Mouse (Mus musculus): ENCODE data around the gene Osbpl5. TPM values are rescaled to one million over a fixed set of nuclear protein-coding genes. Genes with fewer than 3 reads are reported as not detected.

Gene Osbpl5
- polyA plus RNA-seq (2012; rRNA removed) = 60.4 and 70.7 TPM in 2 replicates
- polyA plus RNA-seq (2014; fragmentation: Nextera tagmentation; extraction: Ambion mirVana) = 51.3 and 52.4 TPM in 2 replicates

DNA sequence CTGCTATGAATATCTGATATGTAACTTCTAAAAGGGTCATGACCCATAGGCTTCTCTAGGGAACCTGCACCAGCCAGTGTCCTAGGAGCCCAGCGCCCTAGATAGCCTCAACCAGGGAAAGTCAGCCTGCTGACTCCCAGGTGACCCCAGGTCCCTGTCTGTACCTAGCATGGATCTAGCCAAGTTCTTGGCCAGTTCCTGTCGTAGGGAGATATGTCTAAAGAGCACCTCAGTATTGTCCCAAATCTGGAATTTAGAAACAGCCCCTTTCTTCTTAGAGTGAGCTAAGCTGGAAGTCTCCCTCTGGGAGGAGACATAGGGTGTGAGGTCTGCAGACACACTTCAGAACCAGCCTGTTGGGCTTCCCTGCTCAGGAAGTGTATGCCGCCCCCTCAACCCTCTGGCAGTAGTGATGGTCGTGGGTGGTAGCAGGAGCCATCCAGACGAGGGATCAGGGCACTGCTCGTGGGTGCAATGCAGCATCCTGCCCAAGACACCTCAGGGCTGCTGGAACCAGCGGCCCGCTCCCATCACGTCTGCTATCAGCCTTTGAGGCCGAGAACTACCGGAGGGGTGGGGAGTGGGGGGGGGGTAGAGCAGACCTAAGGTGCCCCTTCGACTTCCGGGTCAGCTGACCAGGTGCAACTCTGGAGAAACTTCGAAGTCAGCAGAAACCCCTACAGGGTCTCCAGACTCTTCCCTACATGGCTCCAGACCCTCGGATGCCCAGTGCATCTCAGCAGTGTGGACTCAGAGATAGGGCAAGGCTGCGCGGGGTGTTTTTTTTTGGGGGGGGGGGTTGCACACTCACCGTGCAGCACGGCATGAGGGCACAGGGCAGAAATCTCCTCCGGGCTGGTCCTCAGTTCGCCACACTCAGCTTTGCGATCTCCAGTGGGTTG lies at the start of gene Osbpl5:
Osbpl5 (minus strand) TSS at position 861 of the 902 bp plus-strand sequence.
- ATAC-seq (ENCODE audit: low FRiP score, low read depth) (peak; percentile 31), DNase-seq (ENCODE audit: low spot score) (no peak)
- no peaks in the 10 kb centered on the region for H3K27me3 ChIP-seq (ENCODE audit: control insufficient read depth, insufficient read depth, low read length)
- no peaks in the 10 kb centered on the region for H3K9me3 ChIP-seq (ENCODE audit: control insufficient read depth, low read length)
- no peaks in the 10 kb centered on the region for H3K36me3 ChIP-seq (ENCODE audit: control insufficient read depth, insufficient read depth, low read length)
- H3K4me2 ChIP-seq (replicated peaks; ENCODE audit: low read depth, low read length, severe bottlenecking) = peak within 1 kb of the TSS; percentile 79
- peak within 1 kb of the TSS; percentile 39 for H3K4me3 ChIP-seq (replicated peaks; ENCODE audit: low read length)
- peak within 1 kb of the TSS; percentile 49 for H3K9ac ChIP-seq (ENCODE audit: low read depth, low read length, severe bottlenecking)
- 28% methylated on average over 22 of the region's 22 CpGs for WGBS
- 0 out of 2 replicates have a peak, but pooled peaks cover 8% of the 10 kb centered on the region for H3K4me1 ChIP-seq (ENCODE audit: control insufficient read depth, insufficient read depth, low read length)
- no peak within 1 kb of the TSS for H3K27ac ChIP-seq (replicated peaks; ENCODE audit: low read depth, low read length)
- no peak for TF ChIP-seq POLR2A (IDR thresholded peaks at IDR 0.05; ENCODE audit: borderline replicate concordance, extremely low read depth, insufficient read depth, insufficient read length)

DNA sequence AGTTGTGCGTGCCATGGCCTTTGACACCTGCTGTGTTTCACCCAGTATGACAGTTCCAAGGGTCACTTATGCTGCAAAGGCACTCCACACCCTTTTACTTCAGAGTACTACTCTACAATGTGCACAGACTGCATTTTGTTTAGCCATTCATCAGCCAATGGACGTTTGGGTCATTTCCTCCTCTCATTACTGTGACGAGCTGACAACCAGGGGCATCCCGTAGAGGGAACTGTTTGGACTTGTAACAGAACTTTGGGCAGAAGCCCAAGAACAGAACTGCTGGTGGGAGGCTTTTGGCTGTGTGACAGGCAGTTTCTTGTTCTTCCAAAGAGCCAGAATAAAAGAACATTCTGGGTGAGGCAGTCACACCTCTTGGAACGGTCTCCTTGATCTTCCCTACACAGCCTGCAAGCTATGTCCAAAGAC lies 48.4 kb upstream of the Osbpl5 start:
- Histone ChIP-seq H3K9ac (ENCODE audit: low read depth, low read length, severe bottlenecking) (no peak overlapping the region), H3K4me1 (ENCODE audit: control insufficient read depth, insufficient read depth, low read length) (no peaks in the 10 kb centered on the region), H3K27me3 (ENCODE audit: control insufficient read depth, insufficient read depth, low read length) (no peaks in the 10 kb centered on the region), H3K4me2 (replicated peaks; ENCODE audit: low read depth, low read length, severe bottlenecking) (no peak overlapping the region), H3K36me3 (ENCODE audit: control insufficient read depth, insufficient read depth, low read length) (peaks cover 76% of the 10 kb centered on the region), H3K4me3 (replicated peaks; ENCODE audit: low read length) (no peak overlapping the region), H3K9me3 (ENCODE audit: control insufficient read depth, low read length) (no peaks in the 10 kb centered on the region), H3K27ac (replicated peaks; ENCODE audit: low read depth, low read length) (no peak overlapping the region)
- no peak for ATAC-seq (ENCODE audit: low FRiP score, low read depth)
- WGBS = 73% methylated on average over 5 of the region's 5 CpGs
- DNase-seq (ENCODE audit: low spot score) = no peak
- TF ChIP-seq POLR2A (IDR thresholded peaks at IDR 0.05; ENCODE audit: borderline replicate concordance, extremely low read depth, insufficient read depth, insufficient read length) = no peak

DNA sequence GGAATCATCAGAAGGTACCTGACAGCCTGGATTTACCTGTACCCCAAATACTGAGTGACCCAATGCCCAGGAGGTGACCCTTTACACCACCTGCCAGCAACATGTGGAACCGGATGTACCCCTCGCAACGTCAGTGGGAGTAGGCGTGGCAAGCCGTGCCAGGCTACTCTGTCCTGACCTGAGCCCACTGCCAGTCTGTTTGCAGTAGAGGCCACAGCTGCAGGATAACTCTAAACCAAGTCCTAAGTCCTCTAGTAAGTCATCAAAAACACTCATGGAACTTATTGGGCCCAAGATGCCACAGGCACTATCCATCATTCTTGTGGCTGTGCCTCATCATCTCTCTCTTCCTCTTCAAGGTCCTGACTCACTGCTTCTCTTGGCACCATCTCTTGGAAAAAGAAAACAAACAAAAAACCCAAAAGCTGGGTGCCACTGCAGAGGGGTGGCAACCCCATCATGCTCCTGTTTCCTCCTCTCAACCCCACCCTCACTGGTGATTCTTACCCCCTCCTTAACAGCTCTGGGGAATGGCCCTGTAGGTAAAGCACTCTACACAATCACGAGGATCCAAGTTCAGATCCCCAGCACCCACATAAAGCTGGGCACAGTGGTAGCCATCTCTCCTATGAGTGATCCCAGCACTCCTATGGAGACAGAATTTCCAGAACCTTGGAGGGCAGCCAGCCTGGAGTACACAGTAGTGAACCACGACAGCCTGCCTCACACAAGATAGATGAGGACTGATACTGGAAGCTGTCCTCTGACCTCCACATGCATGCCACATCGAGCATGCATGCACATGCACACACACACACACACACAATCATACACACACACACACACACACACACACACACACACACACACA lies 44.6 kb upstream of the Osbpl5 start:
- ATAC-seq (ENCODE audit: low FRiP score, low read depth) (no peak), DNase-seq (ENCODE audit: low spot score) (no peak)
- Histone ChIP-seq H3K9ac (ENCODE audit: low read depth, low read length, severe bottlenecking) (no peak overlapping the region), H3K4me2 (replicated peaks; ENCODE audit: low read depth, low read length, severe bottlenecking) (no peak overlapping the region), H3K4me1 (ENCODE audit: control insufficient read depth, insufficient read depth, low read length) (no peaks in the 10 kb centered on the region), H3K27me3 (ENCODE audit: control insufficient read depth, insufficient read depth, low read length) (no peaks in the 10 kb centered on the region), H3K27ac (replicated peaks; ENCODE audit: low read depth, low read length) (no peak overlapping the region), H3K4me3 (replicated peaks; ENCODE audit: low read length) (no peak overlapping the region), H3K9me3 (ENCODE audit: control insufficient read depth, low read length) (no peaks in the 10 kb centered on the region), H3K36me3 (ENCODE audit: control insufficient read depth, insufficient read depth, low read length) (peaks cover 74% of the 10 kb centered on the region)
- WGBS = 80% methylated on average over 8 of the region's 8 CpGs
- TF ChIP-seq POLR2A (IDR thresholded peaks at IDR 0.05; ENCODE audit: borderline replicate concordance, extremely low read depth, insufficient read depth, insufficient read length) = no peak

DNA sequence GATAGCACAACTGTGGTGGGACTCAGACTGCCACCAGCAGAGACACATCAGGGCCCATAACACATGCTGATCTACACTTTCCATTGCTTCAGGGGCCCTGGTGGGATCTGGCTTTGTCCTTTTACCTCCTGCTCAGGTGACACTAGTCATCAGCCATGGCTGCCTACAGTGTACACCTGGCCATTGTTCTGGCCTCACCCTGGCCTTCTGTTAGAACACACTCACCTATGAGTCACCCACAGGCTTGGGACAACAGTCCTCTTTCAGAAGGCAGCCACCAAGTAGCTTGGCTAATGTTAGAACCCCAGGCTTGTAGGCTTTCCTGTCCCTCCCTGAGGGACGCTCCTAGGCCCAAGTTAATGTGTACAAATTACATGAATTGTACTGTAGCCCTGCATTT lies 44.0 kb upstream of the Osbpl5 start:
- H3K27ac ChIP-seq (replicated peaks; ENCODE audit: low read depth, low read length) = no peak overlapping the region
- no peaks in the 10 kb centered on the region for H3K4me1 ChIP-seq (ENCODE audit: control insufficient read depth, insufficient read depth, low read length)
- H3K4me2 ChIP-seq (replicated peaks; ENCODE audit: low read depth, low read length, severe bottlenecking) = no peak overlapping the region
- H3K4me3 ChIP-seq (replicated peaks; ENCODE audit: low read length) = no peak overlapping the region
- no peak for ATAC-seq (ENCODE audit: low FRiP score, low read depth)
- TF ChIP-seq POLR2A (IDR thresholded peaks at IDR 0.05; ENCODE audit: borderline replicate concordance, extremely low read depth, insufficient read depth, insufficient read length) = no peak
- H3K27me3 ChIP-seq (ENCODE audit: control insufficient read depth, insufficient read depth, low read length) = no peaks in the 10 kb centered on the region
- H3K36me3 ChIP-seq (ENCODE audit: control insufficient read depth, insufficient read depth, low read length) = peaks cover 74% of the 10 kb centered on the region
- no peak for DNase-seq (ENCODE audit: low spot score)
- H3K9me3 ChIP-seq (ENCODE audit: control insufficient read depth, low read length) = no peaks in the 10 kb centered on the region
- H3K9ac ChIP-seq (ENCODE audit: low read depth, low read length, severe bottlenecking) = no peak overlapping the region
- 74% methylated on average over 1 of the region's 1 CpGs for WGBS

DNA sequence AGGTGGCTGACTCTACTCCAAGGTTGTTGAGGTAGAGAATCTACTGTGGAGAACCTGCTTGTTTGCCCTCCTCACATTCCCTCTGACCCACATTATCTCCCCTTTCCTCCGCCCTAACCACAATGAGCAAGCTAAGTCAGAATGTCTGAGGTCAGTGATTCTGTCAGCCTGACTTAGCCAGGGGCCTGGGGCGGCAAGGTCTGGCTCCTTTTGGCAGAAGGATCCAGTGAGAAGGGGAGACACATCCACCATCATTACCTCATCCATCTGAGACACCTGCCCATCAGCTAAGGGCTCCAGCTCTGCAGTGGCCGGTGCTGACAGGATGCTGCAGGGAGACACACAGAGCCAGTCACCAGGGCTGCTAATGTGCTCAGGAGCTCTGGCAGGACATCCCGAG lies 42.0 kb upstream of the Osbpl5 start:
- no peaks in the 10 kb centered on the region for H3K27me3 ChIP-seq (ENCODE audit: control insufficient read depth, insufficient read depth, low read length)
- peaks cover 61% of the 10 kb centered on the region for H3K36me3 ChIP-seq (ENCODE audit: control insufficient read depth, insufficient read depth, low read length)
- 91% methylated on average over 4 of the region's 4 CpGs for WGBS
- ATAC-seq (ENCODE audit: low FRiP score, low read depth) (no peak), DNase-seq (ENCODE audit: low spot score) (no peak)
- H3K4me2 ChIP-seq (replicated peaks; ENCODE audit: low read depth, low read length, severe bottlenecking) = no peak overlapping the region
- H3K27ac ChIP-seq (replicated peaks; ENCODE audit: low read depth, low read length) = no peak overlapping the region
- H3K4me1 ChIP-seq (ENCODE audit: control insufficient read depth, insufficient read depth, low read length) = no peaks in the 10 kb centered on the region
- no peak for TF ChIP-seq POLR2A (IDR thresholded peaks at IDR 0.05; ENCODE audit: borderline replicate concordance, extremely low read depth, insufficient read depth, insufficient read length)
- H3K9ac ChIP-seq (ENCODE audit: low read depth, low read length, severe bottlenecking) = no peak overlapping the region
- H3K4me3 ChIP-seq (replicated peaks; ENCODE audit: low read length) = no peak overlapping the region
- H3K9me3 ChIP-seq (ENCODE audit: control insufficient read depth, low read length) = no peaks in the 10 kb centered on the region

Measured in limb, embryonic 14.5 days (tissue).